Mouse (Mus musculus) layer of hippocampus, adult 8-10 months (tissue): Measurements from ENCODE around the gene Mea1. TPM values are rescaled to one million over a fixed set of nuclear protein-coding genes. Genes with fewer than 3 reads are reported as not detected.

Experiments used
- DNase-seq, 2 experiments: peaks; one replicate each; pipeline ENCODE4 v3.0.0; 2022; ENCODE audit warnings: low spot score in 2 of 2
- total RNA-seq, 4 experiments: library from RNA; stranded (reverse); gene quantifications; 2 replicates each; pipeline ENCODE4 v1.2.4; 2022

Mea1 gene
- 100 to 1,000 TPM in 1 of 4 experiments, 10 to 100 TPM in 3; 92.7 to 105 (median 96.4) TPM for total RNA-seq

DNA sequence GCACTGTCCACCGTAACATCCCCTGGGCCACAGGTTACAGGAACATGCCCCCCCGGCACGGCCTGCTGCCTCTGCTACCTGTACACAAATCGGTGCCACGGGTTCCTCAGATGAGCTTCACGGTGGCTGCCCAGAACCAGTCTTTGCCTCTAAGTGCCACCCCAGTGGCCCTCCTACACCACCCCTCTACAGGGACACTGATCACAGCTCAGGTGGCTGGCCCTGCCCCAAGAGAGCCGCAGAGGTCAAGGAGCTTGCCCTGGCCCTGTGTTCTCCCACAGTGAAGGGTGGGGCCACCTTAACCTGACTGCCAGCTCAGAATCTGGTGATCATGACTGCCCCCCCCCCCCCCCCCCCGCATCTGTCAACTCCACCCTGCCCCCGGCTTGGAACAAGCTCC, at the start of gene Mea1:
Gene Mea1 (plus strand): TSS at position 378 of the 400 bp plus-strand sequence.
- DNase-seq: no peak

DNA sequence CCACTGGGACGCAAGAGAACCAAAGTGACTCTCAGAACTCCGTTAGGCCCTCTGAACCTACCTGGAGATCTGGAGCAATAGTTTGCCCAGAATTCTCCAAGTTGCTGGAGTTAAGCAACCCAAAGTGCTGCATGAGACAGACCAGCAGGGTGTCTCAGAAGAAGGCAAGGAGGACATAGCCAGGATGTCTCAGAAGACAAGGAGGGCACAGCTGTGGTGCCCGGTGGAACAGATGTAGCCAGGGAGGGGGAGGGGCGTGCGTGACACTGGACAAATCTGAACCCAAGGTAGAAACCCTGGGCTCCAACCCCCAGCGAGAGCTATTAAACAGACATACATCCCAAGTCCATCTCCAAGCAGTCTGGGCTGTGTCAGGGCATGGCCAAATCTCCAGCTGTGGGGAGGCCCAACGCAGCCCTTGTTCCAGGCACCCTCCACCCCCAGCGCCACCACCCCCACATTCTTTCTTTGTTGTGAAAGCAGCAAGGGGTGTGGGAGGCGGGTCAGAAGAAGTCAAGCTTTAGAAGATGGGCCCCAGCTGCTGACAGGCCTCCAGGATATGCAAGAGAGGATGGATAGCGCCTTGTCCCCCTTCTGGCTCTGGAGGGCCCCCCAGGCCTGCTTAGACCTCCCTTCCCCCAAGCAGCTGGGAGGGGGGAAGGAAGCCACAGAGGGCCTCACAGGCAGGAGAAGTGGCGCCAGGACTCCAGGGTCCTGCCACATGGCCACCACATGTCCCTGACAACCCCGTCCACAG, 48.7 kb upstream of the Mea1 start:
- DNase-seq: no peak

DNA sequence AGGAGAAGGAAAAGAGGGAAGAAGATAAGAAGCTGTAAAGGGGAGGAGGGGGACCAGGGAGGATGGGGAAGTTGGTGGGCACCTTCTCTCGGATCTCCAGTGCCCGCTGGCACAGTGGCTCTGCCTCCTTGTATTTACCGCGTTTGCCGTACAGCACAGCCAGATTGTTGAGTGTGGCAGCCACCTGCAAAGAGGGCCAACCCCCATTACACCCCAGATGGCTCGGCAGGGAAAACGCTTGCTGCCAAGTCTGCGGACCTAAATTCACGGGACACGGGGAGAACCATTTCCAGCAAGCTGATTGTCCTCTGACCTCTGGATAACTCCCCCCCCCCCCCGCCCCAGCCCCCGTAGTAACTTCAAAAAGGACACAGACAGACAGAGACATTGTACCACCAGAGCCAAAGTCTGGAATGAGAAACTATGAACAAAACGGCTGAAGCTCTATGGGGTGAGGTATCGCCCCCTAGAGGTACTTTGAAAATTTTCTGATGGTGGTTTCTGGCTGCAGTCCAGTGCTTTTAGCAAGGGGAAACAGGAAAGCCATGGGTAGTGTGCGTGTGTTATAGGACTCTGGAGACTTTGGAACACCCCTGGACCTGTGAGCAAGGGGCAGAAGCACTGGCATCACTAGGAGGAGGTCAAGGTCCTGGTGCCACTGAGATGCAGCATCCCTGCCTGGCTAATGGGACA, 41.6 kb upstream of the Mea1 start:
- DNase-seq: peak; percentile 66 to 75

DNA sequence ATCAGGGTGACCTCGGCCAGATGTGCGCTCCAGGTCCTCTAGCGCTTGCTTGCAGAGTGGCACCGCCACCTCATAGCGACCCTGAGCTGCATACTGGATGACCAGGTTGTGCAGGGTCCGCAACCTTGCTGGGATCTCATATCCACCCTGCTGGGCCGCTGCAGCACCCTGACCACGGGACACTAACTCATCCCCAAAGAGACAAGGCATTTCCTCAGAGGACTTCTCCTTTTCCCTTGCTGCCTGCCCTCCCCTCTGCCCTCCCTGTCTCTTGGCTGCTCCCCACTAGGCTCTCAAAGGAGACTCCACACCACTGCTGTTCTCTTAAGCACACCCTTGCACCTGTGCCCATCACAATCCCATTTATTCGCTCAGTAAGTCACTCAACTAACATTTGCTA, 38.7 kb upstream of the Mea1 start:
- DNase-seq: no peak

DNA sequence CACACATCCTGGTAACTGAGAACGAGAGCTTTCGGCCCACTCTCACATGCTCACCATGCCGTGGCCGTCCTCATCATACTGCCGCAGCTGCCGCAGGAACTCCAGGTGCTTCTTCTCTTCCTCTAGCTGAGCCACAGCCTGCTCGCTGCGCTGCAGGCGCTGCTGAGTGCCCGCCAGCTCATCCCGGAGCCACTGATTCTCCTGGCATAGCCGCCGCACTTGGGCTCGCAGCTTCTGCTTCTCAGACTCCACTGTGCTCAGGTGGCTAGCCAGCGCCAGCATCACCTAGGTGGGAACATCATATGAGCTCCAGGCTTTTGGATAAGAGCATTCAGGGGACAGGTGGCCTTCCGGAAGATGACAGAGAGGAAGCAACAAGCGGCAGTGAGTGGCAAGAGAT, 36.5 kb upstream of the Mea1 start:
- no peak for DNase-seq

DNA sequence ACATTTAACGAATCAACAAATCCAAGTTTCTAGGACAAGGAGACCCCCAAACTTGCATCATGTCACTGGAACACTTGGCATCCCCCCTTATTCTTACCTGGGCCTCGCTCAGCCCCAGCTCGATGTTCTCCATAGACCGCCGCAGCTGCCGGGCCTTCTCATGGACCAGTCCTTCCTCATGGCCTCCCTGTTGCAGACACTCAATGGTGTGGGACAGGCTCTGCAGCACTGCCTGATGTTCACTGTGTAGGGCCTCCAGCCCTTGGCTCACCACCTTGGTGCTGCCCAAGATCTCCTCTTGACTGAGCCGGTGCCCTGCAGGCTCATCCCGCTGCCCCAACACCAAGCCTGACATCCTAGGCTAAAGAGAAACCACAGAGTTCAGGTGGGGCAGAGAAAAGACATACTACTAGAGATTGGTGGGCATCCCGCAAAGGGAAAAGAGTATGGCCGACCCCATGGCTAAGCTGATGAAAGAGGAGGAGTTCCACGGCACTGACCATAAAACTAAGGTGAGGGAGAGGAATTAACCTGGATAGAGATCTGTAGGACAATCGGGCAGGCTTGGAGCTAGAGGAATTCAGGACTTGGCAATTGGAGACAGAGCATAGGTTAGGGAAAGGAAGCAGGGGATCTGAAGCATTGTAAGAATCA, 34.3 kb upstream of the Mea1 start:
- no peak for DNase-seq

DNA sequence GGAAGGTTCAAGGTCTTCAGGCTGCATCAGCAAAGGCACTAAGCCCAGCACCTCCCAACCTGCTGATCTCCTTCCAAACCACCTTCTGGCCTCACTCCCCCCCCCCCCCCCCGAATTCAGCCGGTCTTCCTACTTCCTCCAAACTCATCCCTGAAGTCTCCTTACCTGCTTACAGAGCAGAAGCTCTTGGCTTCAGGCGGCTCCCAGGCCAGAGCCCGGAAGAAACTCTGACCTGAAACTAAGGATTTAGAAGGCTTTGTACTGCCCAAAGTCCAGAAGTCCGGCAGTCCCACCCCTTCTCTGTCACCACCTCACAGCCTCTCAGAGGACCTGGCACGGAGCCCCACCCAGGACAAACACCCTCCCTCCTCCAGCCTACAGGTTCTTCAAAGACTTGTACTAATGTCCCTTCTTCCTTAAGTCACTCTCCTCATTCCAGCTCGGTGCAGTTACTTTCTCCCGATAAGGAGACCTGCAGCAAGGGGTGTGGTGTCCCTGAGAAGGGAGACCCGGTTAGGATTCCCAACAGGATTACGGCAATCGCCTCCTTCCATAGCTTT, 33.6 kb upstream of the Mea1 start:
- no peak for DNase-seq

DNA sequence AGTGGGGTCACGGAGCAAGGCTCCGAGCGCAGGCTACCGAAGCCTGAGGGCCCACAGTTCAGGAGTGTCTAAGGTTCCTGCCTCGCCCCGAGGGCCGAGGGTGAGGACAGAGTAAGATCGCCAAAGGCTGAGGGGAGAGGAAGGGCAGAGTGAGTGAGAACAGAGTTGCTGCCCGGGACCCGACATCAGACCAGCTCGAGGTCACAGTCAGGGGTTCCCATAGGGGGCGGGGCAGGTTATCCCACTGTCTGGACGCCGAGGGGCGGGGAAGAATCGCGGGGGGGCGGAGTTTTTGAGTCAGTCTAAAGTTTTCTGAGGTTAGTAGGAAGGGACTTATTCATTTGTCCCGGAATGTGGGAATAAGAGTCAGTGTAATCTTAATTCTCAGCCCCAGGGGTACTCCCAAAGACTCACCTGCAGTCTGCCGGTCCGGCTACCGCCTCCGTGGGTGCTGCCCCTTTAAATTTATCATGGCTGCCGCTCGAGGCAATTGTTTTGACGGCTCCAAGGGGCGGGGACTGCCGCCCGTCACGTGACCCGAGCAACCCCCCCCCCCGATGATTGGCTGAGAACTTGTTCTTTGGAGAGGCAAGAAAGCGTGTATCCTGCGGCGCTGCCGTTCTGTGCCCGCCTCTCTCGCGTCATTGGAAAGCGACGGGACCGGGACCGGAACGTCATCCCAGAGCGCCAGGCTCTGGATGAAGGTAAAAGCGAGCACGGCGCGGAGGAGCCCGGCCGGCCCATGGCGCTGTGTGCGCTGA, 32.9 kb upstream of the Mea1 start, which contains the start of the genes Klc4 and Mrpl2:
Gene Klc4 (minus strand): TSS at position 462 of the 761 bp plus-strand sequence.
Gene Mrpl2 (plus strand): TSS at position 669 of the 761 bp plus-strand sequence.
- peak; percentile 98 to 99 for DNase-seq

DNA sequence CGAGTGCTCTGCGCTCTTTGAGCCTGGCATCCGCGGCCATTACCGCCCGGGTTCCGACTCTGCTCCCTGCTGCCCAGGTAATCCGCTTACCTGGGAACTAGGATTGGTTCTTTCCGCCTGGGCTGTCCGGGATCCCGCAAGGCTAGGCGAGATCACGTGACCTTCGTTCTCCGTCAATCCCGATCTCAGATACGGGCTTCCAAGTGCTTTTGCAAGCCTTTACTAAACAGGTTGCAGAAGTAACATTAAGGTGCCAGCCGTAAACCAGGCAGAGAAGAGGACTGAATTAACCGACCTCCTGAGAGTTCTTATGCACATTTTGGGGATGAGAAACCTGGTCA, 32.3 kb upstream of the Mea1 start:
- DNase-seq: no peak

- no peak for DNase-seq
These were observed 31.3 kb upstream of the Mea1 start for GRCm38 (mm10) chr17:46647279-46647678.

- no peak for DNase-seq
These were observed 30.2 kb upstream of the Mea1 start for GRCm38 (mm10) chr17:46648436-46648835.

DNA sequence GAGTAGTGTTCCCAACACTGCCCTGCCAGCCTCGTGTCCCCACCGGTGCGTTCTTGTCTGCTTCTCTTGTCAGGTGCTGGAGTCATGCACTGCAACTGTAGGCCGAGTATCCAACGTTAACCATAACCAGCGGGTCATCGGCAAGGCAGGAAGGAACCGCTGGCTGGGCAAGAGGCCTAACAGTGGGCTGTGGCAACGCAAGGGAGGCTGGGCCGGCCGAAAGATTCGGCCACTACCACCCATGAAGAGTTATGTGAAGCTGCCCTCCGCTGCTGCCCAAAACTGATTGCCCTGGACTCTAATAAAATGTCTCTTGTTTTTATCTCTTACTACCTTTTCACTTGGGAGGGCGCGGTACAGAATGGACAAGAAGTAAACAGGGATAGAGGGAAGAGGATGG, 28.8 kb upstream of the Mea1 start:
- no peak for DNase-seq

DNA sequence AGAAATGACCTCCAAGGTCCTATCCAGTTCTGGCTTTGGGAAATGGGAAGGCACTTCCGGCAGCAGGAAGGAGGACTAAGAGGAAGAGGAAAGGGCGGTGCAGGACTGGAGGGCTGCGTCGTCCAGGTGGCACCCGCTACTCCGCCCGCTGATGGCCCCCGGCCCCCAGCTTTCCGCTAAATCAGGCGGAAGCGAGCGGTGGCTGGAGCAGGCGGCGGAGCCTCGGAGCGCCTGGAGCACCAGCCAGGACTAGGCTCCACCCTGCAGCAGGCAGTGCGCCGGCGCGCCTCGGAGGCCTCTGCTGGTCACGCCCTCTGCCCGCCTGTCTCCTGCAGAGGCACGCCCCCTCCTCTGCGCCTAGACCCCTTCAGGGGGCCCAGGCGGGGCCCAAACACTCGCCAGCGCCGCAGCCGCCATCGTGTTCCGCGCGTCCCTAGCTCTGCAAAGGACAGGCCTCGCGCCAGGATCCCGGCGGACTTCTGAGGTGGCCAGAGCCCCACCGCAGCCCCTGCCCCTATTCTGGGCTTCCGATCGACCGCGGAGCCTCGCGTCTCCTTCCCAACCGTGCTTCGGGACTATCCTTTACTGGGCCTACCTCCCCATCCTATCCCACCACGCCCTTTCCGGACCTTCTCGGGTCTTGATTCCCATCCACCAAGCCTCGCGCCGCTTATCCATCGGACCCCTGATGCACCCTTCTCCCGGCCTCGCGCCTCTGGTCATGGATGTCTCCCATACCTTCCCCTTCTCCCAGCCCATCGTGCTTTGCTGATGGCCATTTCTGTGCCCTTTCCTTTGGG, 28.2 kb upstream of the Mea1 start, which contains the start of gene Cul7:
Gene Cul7 (plus strand): TSS at position 106 of the 800 bp plus-strand sequence.
- peak; percentile 83 to 88 for DNase-seq

DNA sequence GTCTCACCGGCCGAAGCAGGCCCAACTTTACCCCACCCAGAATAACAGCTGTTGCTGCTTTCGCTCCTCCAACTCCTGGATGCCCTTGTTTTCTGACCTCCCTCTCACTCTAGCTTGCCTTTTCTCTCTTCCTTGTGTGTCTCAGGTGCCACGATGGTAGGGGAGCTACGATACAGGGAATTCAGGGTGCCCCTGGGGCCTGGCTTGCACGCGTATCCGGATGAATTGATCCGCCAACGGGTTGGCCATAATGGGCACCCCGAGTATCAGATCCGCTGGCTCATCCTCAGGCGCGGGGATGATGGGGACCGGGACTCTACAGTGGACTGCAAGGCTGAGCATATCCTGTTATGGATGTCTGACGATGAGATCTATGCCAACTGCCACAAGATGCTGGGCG, 27.3 kb upstream of the Mea1 start:
- no peak for DNase-seq

GRCm38 (mm10) chr17:46651755-46652547, 26.6 kb upstream of the Mea1 start:
- no peak for DNase-seq

GRCm38 (mm10) chr17:46656054-46656453, 22.5 kb upstream of the Mea1 start:
- no peak for DNase-seq

DNA sequence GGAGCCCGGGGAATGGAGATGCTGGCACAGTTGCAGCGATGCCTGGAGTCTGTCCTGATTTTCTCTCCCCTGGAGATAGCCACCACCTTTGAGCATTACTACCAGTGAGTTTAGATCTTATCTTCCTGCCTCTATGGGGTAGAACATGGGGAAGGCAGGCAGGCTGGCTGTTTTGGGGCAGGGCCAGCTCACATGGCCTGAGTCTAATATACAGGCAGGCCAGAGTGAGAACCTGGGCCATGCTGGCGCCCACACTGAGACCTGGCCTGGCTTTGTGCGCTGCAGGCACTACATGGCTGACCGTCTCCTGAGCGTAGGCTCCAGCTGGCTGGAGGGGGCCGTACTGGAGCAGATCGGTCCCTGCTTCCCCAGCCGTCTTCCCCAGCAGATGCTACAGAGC, 17.2 kb upstream of the Mea1 start:
- DNase-seq: no peak

- DNase-seq: no peak
These were observed 16.6 kb upstream of the Mea1 start for GRCm38 (mm10) chr17:46661981-46662380.

GRCm38 (mm10) chr17:46662730-46663129, 15.9 kb upstream of the Mea1 start:
- DNase-seq: no peak

DNA sequence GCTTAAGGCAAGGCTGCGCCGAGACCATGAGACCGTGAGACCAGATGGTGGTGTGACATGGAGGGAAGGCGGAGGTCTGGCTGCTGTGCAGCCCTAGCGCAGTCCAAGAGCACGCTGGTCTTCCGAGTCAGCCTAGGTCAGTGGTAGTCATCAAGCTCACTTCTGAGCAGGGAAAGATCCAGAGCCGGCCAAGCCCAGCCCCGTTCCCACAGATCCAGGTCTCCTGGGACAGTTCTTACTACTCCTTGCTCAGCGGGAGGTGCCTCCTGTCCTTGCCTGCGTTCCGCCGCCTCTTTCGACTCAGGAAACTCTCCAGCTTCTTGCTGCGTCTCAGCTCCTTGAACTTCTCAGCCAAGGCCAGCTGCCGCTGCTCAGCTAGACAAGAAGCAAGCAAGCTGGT, 10.9 kb upstream of the Mea1 start:
- no peak for DNase-seq
